Mouse (Mus musculus): ENCODE measurements at regions not wholly inside any gene's neighbourhood (a gene's known extent, or its start where the extent isn't known, plus 50 kb on each side); places are given as distances from the start of the nearest gene placed in this dataset.

GRCm38 (mm10) chr2:133181216-133181615 is 235.5 kb upstream of the Fermt1 start:
- Histone ChIP-seq H3K36me3 (ENCODE audit: control insufficient read depth, insufficient read depth) (no peaks in the 10 kb centered on the region), H3K9me3 (ENCODE audit: control insufficient read depth, low read length) (no peaks in the 10 kb centered on the region), H3K27me3 (replicated peaks; ENCODE audit: control insufficient read depth, insufficient read depth, low read length) (no peaks in the 10 kb centered on the region), H3K4me3 (replicated peaks; ENCODE audit: low read length) (no peak overlapping the region), H3K27ac (ENCODE audit: low read length) (no peak overlapping the region), H3K4me2 (ENCODE audit: low read length) (no peak overlapping the region), H3K4me1 (replicated peaks; ENCODE audit: control insufficient read depth, insufficient read depth, low read length) (no peaks in the 10 kb centered on the region), H3K9ac (replicated peaks; ENCODE audit: low read depth, low read length) (no peak overlapping the region)
- ATAC-seq: no peak
- WGBS: 93% methylated on average over 1 of the region's 1 CpGs

GRCm38 (mm10) chr2:133182920-133183319 is 237.2 kb upstream of the Fermt1 start:
- Histone ChIP-seq H3K4me3 (replicated peaks; ENCODE audit: low read length) (no peak overlapping the region), H3K4me1 (replicated peaks; ENCODE audit: control insufficient read depth, insufficient read depth, low read length) (no peaks in the 10 kb centered on the region), H3K9me3 (ENCODE audit: control insufficient read depth, low read length) (no peaks in the 10 kb centered on the region), H3K4me2 (ENCODE audit: low read length) (no peak overlapping the region), H3K27ac (ENCODE audit: low read length) (no peak overlapping the region), H3K36me3 (ENCODE audit: control insufficient read depth, insufficient read depth) (no peaks in the 10 kb centered on the region), H3K27me3 (replicated peaks; ENCODE audit: control insufficient read depth, insufficient read depth, low read length) (no peaks in the 10 kb centered on the region), H3K9ac (replicated peaks; ENCODE audit: low read depth, low read length) (no peak overlapping the region)
- WGBS: 55% methylated on average over 4 of the region's 4 CpGs
- no peak for ATAC-seq

GRCm38 (mm10) chr2:133204295-133204866 is 258.7 kb upstream of the Fermt1 start:
- Histone ChIP-seq H3K4me3 (replicated peaks; ENCODE audit: low read length) (no peak overlapping the region), H3K36me3 (ENCODE audit: control insufficient read depth, insufficient read depth) (no peaks in the 10 kb centered on the region), H3K4me1 (replicated peaks; ENCODE audit: control insufficient read depth, insufficient read depth, low read length) (no peaks in the 10 kb centered on the region), H3K27me3 (replicated peaks; ENCODE audit: control insufficient read depth, insufficient read depth, low read length) (no peaks in the 10 kb centered on the region), H3K9me3 (ENCODE audit: control insufficient read depth, low read length) (no peaks in the 10 kb centered on the region), H3K27ac (ENCODE audit: low read length) (no peak overlapping the region), H3K4me2 (ENCODE audit: low read length) (no peak overlapping the region), H3K9ac (replicated peaks; ENCODE audit: low read depth, low read length) (no peak overlapping the region)
- no peak for ATAC-seq
- WGBS: 28% methylated on average over 5 of the region's 5 CpGs

- no peak overlapping the region for H3K9ac ChIP-seq (replicated peaks; ENCODE audit: low read depth, low read length)
- H3K4me1 ChIP-seq (replicated peaks; ENCODE audit: control insufficient read depth, insufficient read depth, low read length): no peaks in the 10 kb centered on the region
- no peak for ATAC-seq
- no peaks in the 10 kb centered on the region for H3K36me3 ChIP-seq (ENCODE audit: control insufficient read depth, insufficient read depth)
- no peak overlapping the region for H3K4me2 ChIP-seq (ENCODE audit: low read length)
- H3K27me3 ChIP-seq (replicated peaks; ENCODE audit: control insufficient read depth, insufficient read depth, low read length): no peaks in the 10 kb centered on the region
- 87% methylated on average over 4 of the region's 4 CpGs for WGBS
- H3K27ac ChIP-seq (ENCODE audit: low read length): no peak overlapping the region
- H3K4me3 ChIP-seq (replicated peaks; ENCODE audit: low read length): no peak overlapping the region
- no peaks in the 10 kb centered on the region for H3K9me3 ChIP-seq (ENCODE audit: control insufficient read depth, low read length)
Observed at GRCm38 (mm10) chr2:133208498-133208897, 262.8 kb upstream of the Fermt1 start.

- ATAC-seq: no peak
- Histone ChIP-seq H3K27ac (ENCODE audit: low read length) (no peak overlapping the region), H3K27me3 (replicated peaks; ENCODE audit: control insufficient read depth, insufficient read depth, low read length) (no peaks in the 10 kb centered on the region), H3K9ac (replicated peaks; ENCODE audit: low read depth, low read length) (no peak overlapping the region), H3K9me3 (ENCODE audit: control insufficient read depth, low read length) (no peaks in the 10 kb centered on the region), H3K4me2 (ENCODE audit: low read length) (no peak overlapping the region), H3K36me3 (ENCODE audit: control insufficient read depth, insufficient read depth) (no peaks in the 10 kb centered on the region), H3K4me1 (replicated peaks; ENCODE audit: control insufficient read depth, insufficient read depth, low read length) (no peaks in the 10 kb centered on the region), H3K4me3 (replicated peaks; ENCODE audit: low read length) (no peak overlapping the region)
- 68% methylated on average over 4 of the region's 4 CpGs for WGBS
Observed at GRCm38 (mm10) chr2:133221762-133222556, 276.3 kb upstream of the Fermt1 start.

- whole genome bisulfite sequencing: 79% methylated on average over 4 of the region's 4 CpGs
- Histone ChIP-seq H3K36me3 (ENCODE audit: control insufficient read depth, insufficient read depth) (no peaks in the 10 kb centered on the region), H3K4me1 (replicated peaks; ENCODE audit: control insufficient read depth, insufficient read depth, low read length) (no peaks in the 10 kb centered on the region), H3K27me3 (replicated peaks; ENCODE audit: control insufficient read depth, insufficient read depth, low read length) (no peaks in the 10 kb centered on the region), H3K9ac (replicated peaks; ENCODE audit: low read depth, low read length) (no peak overlapping the region), H3K4me2 (ENCODE audit: low read length) (no peak overlapping the region), H3K9me3 (ENCODE audit: control insufficient read depth, low read length) (no peaks in the 10 kb centered on the region), H3K27ac (ENCODE audit: low read length) (no peak overlapping the region), H3K4me3 (replicated peaks; ENCODE audit: low read length) (no peak overlapping the region)
- no peak for ATAC-seq
Observed at GRCm38 (mm10) chr2:133235175-133235920, 289.6 kb upstream of the Fermt1 start.

GRCm38 (mm10) chr2:133252131-133252530 is 299.8 kb upstream of the Bmp2 start:
- no peak overlapping the region for H3K9ac ChIP-seq (replicated peaks; ENCODE audit: low read depth, low read length)
- H3K27ac ChIP-seq (ENCODE audit: low read length): no peak overlapping the region
- H3K4me1 ChIP-seq (replicated peaks; ENCODE audit: control insufficient read depth, insufficient read depth, low read length): no peaks in the 10 kb centered on the region
- no peak for ATAC-seq
- no peak overlapping the region for H3K4me3 ChIP-seq (replicated peaks; ENCODE audit: low read length)
- no peaks in the 10 kb centered on the region for H3K27me3 ChIP-seq (replicated peaks; ENCODE audit: control insufficient read depth, insufficient read depth, low read length)
- no peaks in the 10 kb centered on the region for H3K36me3 ChIP-seq (ENCODE audit: control insufficient read depth, insufficient read depth)
- 75% methylated on average over 2 of the region's 2 CpGs for whole genome bisulfite sequencing
- H3K9me3 ChIP-seq (ENCODE audit: control insufficient read depth, low read length): no peaks in the 10 kb centered on the region
- no peak overlapping the region for H3K4me2 ChIP-seq (ENCODE audit: low read length)

- Histone ChIP-seq H3K4me3 (replicated peaks; ENCODE audit: low read length) (no peak overlapping the region), H3K9ac (replicated peaks; ENCODE audit: low read depth, low read length) (no peak overlapping the region), H3K4me2 (ENCODE audit: low read length) (no peak overlapping the region), H3K27ac (ENCODE audit: low read length) (no peak overlapping the region), H3K27me3 (replicated peaks; ENCODE audit: control insufficient read depth, insufficient read depth, low read length) (no peaks in the 10 kb centered on the region), H3K36me3 (ENCODE audit: control insufficient read depth, insufficient read depth) (no peaks in the 10 kb centered on the region), H3K4me1 (replicated peaks; ENCODE audit: control insufficient read depth, insufficient read depth, low read length) (0 out of 2 replicates have a peak, but pooled peaks cover 3% of the 10 kb centered on the region), H3K9me3 (ENCODE audit: control insufficient read depth, low read length) (no peaks in the 10 kb centered on the region)
- peak; percentile 66; the same call in 1 of the 2 replicates for ATAC-seq
- 42% methylated on average over 4 of the region's 4 CpGs for WGBS
Observed at GRCm38 (mm10) chr2:133274424-133274823, 277.5 kb upstream of the Bmp2 start.

- Histone ChIP-seq H3K9me3 (ENCODE audit: control insufficient read depth, low read length) (no peaks in the 10 kb centered on the region), H3K4me1 (replicated peaks; ENCODE audit: control insufficient read depth, insufficient read depth, low read length) (peaks cover 6% of the 10 kb centered on the region; the same call in 1 of the 2 replicates), H3K27ac (ENCODE audit: low read length) (no peak overlapping the region), H3K9ac (replicated peaks; ENCODE audit: low read depth, low read length) (no peak overlapping the region), H3K27me3 (replicated peaks; ENCODE audit: control insufficient read depth, insufficient read depth, low read length) (no peaks in the 10 kb centered on the region), H3K4me2 (ENCODE audit: low read length) (no peak overlapping the region), H3K36me3 (ENCODE audit: control insufficient read depth, insufficient read depth) (no peaks in the 10 kb centered on the region), H3K4me3 (replicated peaks; ENCODE audit: low read length) (no peak overlapping the region)
- WGBS: 54% methylated on average over 4 of the region's 4 CpGs
- ATAC-seq: no peak
Observed at GRCm38 (mm10) chr2:133278546-133278945, 273.4 kb upstream of the Bmp2 start.
